Mouse (Mus musculus): Measurements from ENCODE around the gene Sgk2.
"Not testable (repeated sequence)": the region's sequence is repeated elsewhere in the genome, so short reads cannot be mapped to it uniquely, and the experiment has no call there.

Sgk2 gene

GRCm38 (mm10) chr2:162992084-162992437, 4.9 kb downstream of the Sgk2 start:
- no peak for DNase-seq (ENCODE audit: low spot score)

GRCm38 (mm10) chr2:162993881-162994616, 6.9 kb downstream of the Sgk2 start:
- DNase-seq (ENCODE audit: low spot score) = no peak

DNA sequence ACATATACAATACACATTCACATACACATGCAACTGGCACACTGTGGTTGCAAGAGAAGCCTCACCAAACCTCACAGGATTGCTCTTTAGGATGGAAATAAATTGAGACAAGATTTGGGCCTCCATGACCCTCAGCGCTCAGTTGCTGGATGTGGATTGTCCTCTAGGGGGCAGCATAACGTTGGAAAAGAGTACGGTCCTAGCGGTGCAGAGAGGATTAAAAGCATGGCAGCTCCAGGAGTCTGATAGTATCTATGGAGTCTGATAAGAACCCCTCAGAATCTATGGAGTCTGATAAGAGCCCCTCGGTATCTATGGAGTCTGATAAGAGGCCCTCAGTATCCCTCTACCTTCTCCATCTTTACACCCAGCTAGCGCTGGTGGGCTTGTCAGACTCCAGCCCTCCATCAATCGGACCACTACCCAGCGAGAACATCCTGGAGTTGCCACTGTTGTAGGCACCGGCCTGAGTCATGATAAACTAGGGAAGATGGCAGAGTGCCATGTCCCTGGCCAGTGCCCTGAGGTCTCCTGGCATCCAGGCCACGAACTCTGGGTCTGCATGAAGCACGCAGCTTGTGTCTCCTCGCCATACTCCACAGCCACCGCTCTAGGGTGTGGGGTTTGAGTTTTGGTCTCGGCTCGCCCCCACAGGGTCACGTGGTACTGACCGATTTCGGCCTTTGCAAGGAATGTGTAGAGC, 11.5 kb downstream of the Sgk2 start:
- DNase-seq (ENCODE audit: low spot score) = no peak

DNA sequence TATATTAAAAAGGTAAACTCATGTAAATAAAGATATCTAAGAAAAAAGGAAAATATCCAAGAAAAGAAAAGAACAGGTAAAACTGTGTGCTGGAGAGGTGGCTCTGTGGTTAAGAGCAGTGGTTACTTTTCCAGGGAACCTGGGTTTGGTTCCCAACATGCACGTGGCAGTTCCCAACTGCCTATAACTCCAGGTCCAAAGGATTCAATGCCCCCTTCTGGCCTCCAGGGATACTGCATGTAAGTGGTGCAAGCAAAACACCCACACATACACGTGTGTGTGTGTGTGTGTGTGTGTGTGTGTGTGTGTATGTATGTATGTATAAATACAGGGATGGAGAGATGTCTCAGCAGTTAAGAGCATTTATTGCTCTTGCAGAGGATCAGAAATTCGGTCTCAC, 12.6 kb downstream of the Sgk2 start:
- no peak for DNase-seq (ENCODE audit: low spot score)

DNA sequence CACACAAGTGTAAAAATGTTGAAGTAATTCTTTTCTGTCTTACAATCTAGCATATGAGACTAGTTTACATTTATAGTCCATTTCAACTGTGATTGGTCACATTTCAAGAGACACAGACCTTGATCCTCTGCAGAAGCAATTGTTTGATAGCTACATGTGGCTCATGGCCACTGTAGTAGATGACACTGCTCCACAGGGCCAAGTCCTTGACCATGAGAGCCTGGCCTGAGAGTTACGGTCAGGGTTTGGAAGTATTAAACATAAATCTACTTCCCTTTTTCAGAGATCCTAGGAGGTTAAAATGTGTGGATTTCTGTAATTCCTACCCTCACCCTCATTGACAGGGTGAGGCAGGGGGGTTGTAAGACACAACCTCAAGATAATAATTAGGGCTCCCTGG, 13.9 kb downstream of the Sgk2 start:
- no peak for DNase-seq (ENCODE audit: low spot score)

- DNase-seq (ENCODE audit: low spot score) = no peak
These were observed 20.2 kb downstream of the Sgk2 start for GRCm38 (mm10) chr2:163007299-163007698.

DNA sequence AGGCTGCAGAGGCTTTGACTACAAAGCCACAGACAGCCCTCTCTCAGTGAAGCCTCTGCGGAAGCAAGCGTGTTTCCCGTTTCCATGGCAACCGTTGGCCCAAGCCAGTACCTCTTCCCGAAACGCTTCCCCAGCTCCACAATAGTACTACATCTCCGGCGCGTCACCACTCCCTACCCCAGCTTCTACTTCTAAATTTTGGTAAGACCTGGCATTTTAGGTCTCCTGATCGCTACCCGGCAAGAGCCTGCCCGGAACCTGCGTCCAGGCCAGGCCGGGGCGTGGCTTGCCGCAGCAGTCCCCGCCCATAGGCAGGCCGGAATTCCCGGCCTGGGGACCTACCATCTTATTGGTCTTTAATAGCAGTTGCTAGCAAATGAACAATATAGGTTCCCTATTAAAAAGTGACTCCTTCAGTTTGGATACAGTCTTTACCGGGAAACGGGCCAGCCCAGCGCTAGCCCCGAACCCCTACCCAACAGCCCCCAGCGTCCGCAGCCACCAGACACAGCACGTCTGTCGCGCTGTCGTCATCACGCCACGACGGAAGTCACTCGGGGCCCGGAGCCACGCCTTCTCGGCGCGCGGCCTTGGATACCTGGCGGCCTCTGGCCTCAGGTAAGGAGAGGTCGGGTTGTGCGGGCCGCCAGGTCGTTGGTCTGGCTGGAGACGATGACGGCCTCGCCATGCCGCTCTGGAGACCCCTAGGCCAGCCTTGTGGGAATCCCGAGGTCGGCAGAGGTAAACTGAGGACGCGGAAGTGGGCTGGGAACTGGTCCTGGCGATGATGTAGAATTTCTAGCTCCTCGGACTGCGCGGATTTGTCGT, 30.0 kb downstream of the Sgk2 start, which contains the start of gene Ift52:
Gene Ift52 (plus strand): TSS at position 439 of the 828 bp plus-strand sequence.
- peak; percentile 66 for DNase-seq (ENCODE audit: low spot score)

- no peak for DNase-seq (ENCODE audit: low spot score)
These were observed 44.2 kb downstream of the Sgk2 start for GRCm38 (mm10) chr2:163031289-163031688.

DNA sequence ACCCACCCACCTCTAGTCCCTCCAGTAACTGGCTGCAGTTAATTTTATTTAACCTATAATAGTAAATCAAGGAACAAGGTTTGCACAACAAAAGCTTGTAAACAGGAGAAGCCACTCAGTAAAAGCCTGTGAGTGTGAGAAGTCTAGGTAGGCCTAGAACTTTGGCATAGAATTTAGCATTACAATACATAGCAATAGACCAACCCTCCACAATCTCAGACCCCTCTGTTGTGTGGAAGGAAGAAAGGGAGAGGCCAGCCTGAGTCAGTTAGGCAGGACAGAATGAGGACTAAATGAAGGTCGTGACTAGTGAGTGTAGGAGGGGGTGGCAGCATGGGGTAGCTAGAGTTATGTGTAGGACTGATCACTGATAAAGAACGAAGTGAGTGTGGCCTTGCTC, 44.6 kb downstream of the Sgk2 start:
- DNase-seq (ENCODE audit: low spot score) = no peak

DNA sequence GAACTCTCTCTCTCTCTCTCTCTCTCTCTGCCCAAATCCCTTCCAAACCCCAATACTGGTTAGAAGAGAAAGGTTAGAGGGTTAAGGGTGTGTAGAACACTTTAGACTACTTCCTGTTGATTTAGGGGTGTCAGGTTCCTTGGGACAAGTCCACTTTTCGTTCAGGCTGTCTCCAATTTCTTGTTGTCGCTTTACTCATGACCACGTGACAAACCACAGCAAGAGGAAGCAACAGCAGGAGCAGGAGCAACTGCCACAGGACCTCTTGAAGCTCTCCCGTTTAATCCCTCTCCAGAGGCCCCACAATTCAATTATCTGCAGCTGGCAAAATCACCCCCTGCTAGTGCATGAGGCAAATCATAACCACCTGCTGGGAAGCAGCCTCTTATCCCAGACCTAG, 45.5 kb downstream of the Sgk2 start:
- DNase-seq (ENCODE audit: low spot score) = no peak

GRCm38 (mm10) chr2:163039940-163040339, 52.8 kb downstream of the Sgk2 start:
- DNase-seq (ENCODE audit: low spot score) = no peak

DNA sequence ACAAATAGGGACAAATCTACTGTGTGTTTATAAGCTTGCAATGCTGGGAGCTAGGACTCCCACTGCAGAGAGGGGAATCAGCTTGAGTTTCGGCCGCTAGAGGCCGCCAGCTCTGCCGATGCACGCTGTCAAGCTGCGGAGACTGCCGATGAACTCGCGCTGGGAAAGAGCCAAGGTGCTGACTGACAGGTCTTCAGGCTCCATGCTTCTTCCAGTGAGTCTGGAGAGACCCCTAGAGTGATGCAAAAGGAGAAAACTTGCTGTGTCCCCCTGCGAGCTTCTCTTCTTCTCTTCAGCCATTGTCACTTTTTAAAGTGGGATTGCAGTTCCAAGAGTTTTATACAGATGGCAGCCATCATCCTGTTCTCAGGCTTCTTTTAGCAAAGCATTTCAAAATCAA, 61.0 kb downstream of the Sgk2 start:
- no peak for DNase-seq (ENCODE audit: low spot score)

- DNase-seq (ENCODE audit: low spot score) = no peak
These were observed 62.0 kb downstream of the Sgk2 start for GRCm38 (mm10) chr2:163049116-163049515.

- DNase-seq (ENCODE audit: low spot score) = no peak
These were observed 64.6 kb downstream of the Sgk2 start for GRCm38 (mm10) chr2:163051691-163052090.

GRCm38 (mm10) chr2:163052101-163052500, 65.0 kb downstream of the Sgk2 start:
- DNase-seq (ENCODE audit: low spot score) = no peak

GRCm38 (mm10) chr2:163052826-163053225, 65.7 kb downstream of the Sgk2 start:
- DNase-seq (ENCODE audit: low spot score) = no peak

GRCm38 (mm10) chr2:163054335-163054840, 67.3 kb downstream of the Sgk2 start, which contains the start of gene Mybl2:
TSS of gene Mybl2 (plus strand) at chr2:163054687.
- peak; percentile 62 for DNase-seq (ENCODE audit: low spot score)

GRCm38 (mm10) chr2:163054891-163055494, 67.9 kb downstream of the Sgk2 start:
- DNase-seq (ENCODE audit: low spot score) = no peak

DNA sequence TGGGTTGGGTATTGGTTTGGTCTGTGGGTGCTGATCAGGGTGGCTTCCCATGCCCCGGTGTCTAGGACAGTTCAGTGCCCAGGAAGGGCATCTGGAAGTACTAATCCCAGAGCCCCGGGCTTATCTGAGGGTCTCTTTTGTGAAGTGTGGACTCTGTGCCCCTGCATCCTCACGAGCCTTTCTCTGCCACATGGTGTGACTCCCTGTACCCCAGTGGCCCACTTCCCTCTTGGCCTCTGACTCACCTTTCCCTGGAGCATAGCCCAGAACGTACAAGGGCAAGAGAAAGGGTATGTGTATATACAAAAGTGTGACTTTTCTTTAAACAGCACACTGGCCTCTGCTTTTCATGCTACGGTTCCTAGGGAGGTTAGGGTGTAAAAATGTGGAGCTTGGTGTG, 68.6 kb downstream of the Sgk2 start:
- DNase-seq (ENCODE audit: low spot score) = no peak

GRCm38 (mm10) chr2:163056584-163056983, 69.5 kb downstream of the Sgk2 start:
- no peak for DNase-seq (ENCODE audit: low spot score)

- not testable (repeated sequence) for DNase-seq (ENCODE audit: low spot score)
These were observed 71.9 kb downstream of the Sgk2 start for GRCm38 (mm10) chr2:163058981-163059380.

DNA sequence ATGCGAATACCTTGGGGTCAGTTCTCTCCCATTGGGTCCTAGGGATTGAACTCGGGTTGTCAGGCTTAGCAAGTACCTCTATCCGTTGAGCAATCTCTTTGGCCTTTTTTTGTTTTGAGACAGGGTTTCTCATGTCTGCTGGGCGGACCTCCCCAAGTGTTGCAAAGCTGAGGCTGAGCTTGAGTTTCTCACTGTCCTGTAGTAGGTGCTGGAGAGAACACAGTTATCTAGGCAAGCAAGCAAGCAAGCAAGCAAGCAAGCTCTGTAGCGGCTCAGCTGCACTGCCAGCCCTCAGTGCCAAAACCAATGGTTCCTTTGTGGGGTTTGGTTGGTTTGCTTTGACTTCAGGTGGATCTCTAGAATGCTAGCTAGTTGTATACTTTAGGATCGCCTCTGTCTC, 73.5 kb downstream of the Sgk2 start:
- DNase-seq (ENCODE audit: low spot score) = no peak
